Mouse (Mus musculus): ENCODE results near the gene Tubb4b.

DNA sequence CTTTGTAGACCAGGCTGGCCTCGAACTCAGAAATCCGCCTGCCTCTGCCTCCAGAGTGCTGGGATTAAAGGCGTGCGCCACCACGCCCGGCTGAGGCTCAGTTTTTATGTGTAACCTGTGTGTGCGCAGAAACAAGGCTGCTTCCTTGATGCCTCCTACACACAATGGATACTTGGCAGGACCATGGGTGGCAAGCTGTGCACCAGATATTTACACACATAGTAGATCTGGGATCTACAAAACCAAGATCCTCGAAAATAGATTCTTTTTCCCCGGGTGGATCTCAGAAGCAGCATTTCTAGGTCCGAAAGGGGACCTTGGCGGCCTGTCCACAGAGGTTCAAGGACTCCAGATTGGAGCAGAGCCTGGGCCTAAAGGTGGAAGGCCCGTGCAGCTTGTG, 37.4 kb upstream of the Tubb4b start:
- TF ChIP-seq POLR2A (IDR thresholded peaks at IDR 0.05; ENCODE audit: extremely low read depth, insufficient read depth, low read length) = no peak
- no peak for TF ChIP-seq CTCF (IDR thresholded peaks at IDR 0.05; ENCODE audit: extremely low read depth, insufficient read depth, low read length)
